Mouse (Mus musculus): ENCODE results near the gene Rhobtb3.

GRCm38 (mm10) chr13:75845519-75846166, 98.1 kb downstream of the Rhobtb3 start:
- no peak for TF ChIP-seq CTCF (IDR thresholded peaks at IDR 0.05; ENCODE audit: borderline replicate concordance, control insufficient read depth, extremely low read depth, insufficient read depth, low read length, poor library complexity)
- no peak for TF ChIP-seq POLR2A (IDR thresholded peaks at IDR 0.05; ENCODE audit: control insufficient read depth, extremely low read depth, insufficient read depth, low read length, poor library complexity)

Measured in thymus, adult 2 months (tissue).